In genomic region chr8:3238792-3239191, GRCm38 (mm10) we compare ENCODE assay signal across 26 mouse cellular contexts. TPM values are rescaled to one million over a fixed set of nuclear protein-coding genes. Genes with fewer than 3 reads are reported as not detected.
A peak's percentile ranks its signal among the peaks of the same experiment; 100 is the strongest.
DNase-seq lines count a peak whose midpoint lies in the region; ATAC-seq and TF ChIP-seq lines count a peak whose summit lies in the region.
"Had no signal": no experiment of that assay in that cellular context is flagged by ENCODE, and none has a peak within 500 bp of the region (broad histone marks: within the 10 kb centered on the region; RNA-seq: fewer than 3 reads in every experiment).

No protein-coding gene starts in this region.

- no peaks in the 10 kb centered on the region for H3K36me3 ChIP-seq in heart, embryonic 16.5 days (ENCODE audit: control insufficient read depth, insufficient read depth)
- H3K36me3 ChIP-seq in liver, adult 2 months (ENCODE audit: control insufficient read depth, insufficient read depth, low read length) = no peaks in the 10 kb centered on the region
- H3K36me3 ChIP-seq: embryonic facial prominence, embryonic 10.5 days; embryonic facial prominence, embryonic 13.5 days; forebrain, embryonic 12.5 days; forebrain, embryonic 15.5 days; heart, embryonic 10.5 days; hindbrain, embryonic 12.5 days; hindbrain, embryonic 15.5 days had no signal

- H3K4me2 ChIP-seq in heart, embryonic 16.5 days (ENCODE audit: low read depth, low read length) = no peak overlapping the region
- H3K4me2 ChIP-seq: embryonic facial prominence, embryonic 13.5 days; forebrain, embryonic 12.5 days; forebrain, embryonic 15.5 days; heart, embryonic 13.5 days; hindbrain, embryonic 12.5 days; hindbrain, embryonic 15.5 days had no signal

- TF ChIP-seq POLR2A in liver, adult 2 months (IDR thresholded peaks at IDR 0.05; ENCODE audit: extremely low read depth, insufficient read depth, low read length) = no peak

- H3K9me3 ChIP-seq in heart, embryonic 16.5 days (replicated peaks; ENCODE audit: control insufficient read depth, low read length) = no peaks in the 10 kb centered on the region
- H3K9me3 ChIP-seq: embryonic facial prominence, embryonic 10.5 days; embryonic facial prominence, embryonic 13.5 days; forebrain, embryonic 12.5 days; forebrain, embryonic 15.5 days; heart, embryonic 10.5 days; heart, embryonic 13.5 days; hindbrain, embryonic 12.5 days; hindbrain, embryonic 15.5 days had no signal

- H3K4me3 ChIP-seq in heart, embryonic 16.5 days (ENCODE audit: low read length) = no peak overlapping the region
- no peak overlapping the region for H3K4me3 ChIP-seq in liver, adult 2 months (ENCODE audit: insufficient read depth, low read depth, low read length)
- H3K4me3 ChIP-seq: embryonic facial prominence, embryonic 10.5 days; embryonic facial prominence, embryonic 13.5 days; erythroblast, embryonic 14.5 days; forebrain, embryonic 12.5 days; forebrain, embryonic 15.5 days; heart, embryonic 10.5 days; heart, embryonic 13.5 days; hindbrain, embryonic 12.5 days; hindbrain, embryonic 15.5 days had no signal

- H3K4me1 ChIP-seq in heart, embryonic 16.5 days (ENCODE audit: control insufficient read depth, insufficient read depth, low read length) = peaks cover 33% of the 10 kb centered on the region
- H3K4me1 ChIP-seq in liver, adult 2 months (ENCODE audit: control insufficient read depth, insufficient read depth, low read length) = peaks cover 62% of the 10 kb centered on the region
- H3K4me1 ChIP-seq: forebrain, embryonic 12.5 days had no signal

- H3K27me3 ChIP-seq in heart, embryonic 16.5 days (ENCODE audit: control insufficient read depth, insufficient read depth, low read length) = no peaks in the 10 kb centered on the region
- H3K27me3 ChIP-seq in liver, adult 2 months (ENCODE audit: control insufficient read depth, insufficient read depth, low read length) = no peaks in the 10 kb centered on the region
- H3K27me3 ChIP-seq: embryonic facial prominence, embryonic 13.5 days; forebrain, embryonic 12.5 days; forebrain, embryonic 15.5 days; heart, embryonic 13.5 days; hindbrain, embryonic 12.5 days; hindbrain, embryonic 15.5 days; Patski had no signal

- H3K27ac ChIP-seq in heart, embryonic 16.5 days (ENCODE audit: low read length) = peak overlapping the region; percentile 46; the same call in 1 of the 2 replicates
- H3K27ac ChIP-seq in liver, adult 2 months (replicated peaks; ENCODE audit: insufficient read depth, low read depth, low read length) = 0 out of 2 replicates have a peak overlapping the region, but pooled peaks have one; percentile 12
- H3K27ac ChIP-seq: embryonic facial prominence, embryonic 10.5 days; embryonic facial prominence, embryonic 13.5 days; forebrain, embryonic 12.5 days; forebrain, embryonic 15.5 days; heart, embryonic 10.5 days; heart, embryonic 13.5 days; hindbrain, embryonic 12.5 days; hindbrain, embryonic 15.5 days had no signal

- TF ChIP-seq CTCF in liver, adult 2 months (IDR thresholded peaks at IDR 0.05; ENCODE audit: low read depth, low read length) = no peak

- H3K79me2 ChIP-seq in liver, adult 2 months (ENCODE audit: control insufficient read depth, insufficient read depth, low read length) = peaks cover 47% of the 10 kb centered on the region

- ATAC-seq in heart, embryonic 16.5 days (replicated peaks; ENCODE audit: extremely low read depth, insufficient read depth, low FRiP score) = no peak
- ATAC-seq: forebrain, embryonic 15.5 days; Patski had no signal

- no peak overlapping the region for H3K9ac ChIP-seq in heart, embryonic 16.5 days (ENCODE audit: low read length)
- no peak overlapping the region for H3K9ac ChIP-seq in liver, adult 2 months (ENCODE audit: low read depth, low read length)
- H3K9ac ChIP-seq: embryonic facial prominence, embryonic 13.5 days; forebrain, embryonic 12.5 days; forebrain, embryonic 15.5 days; heart, embryonic 13.5 days; hindbrain, embryonic 12.5 days; hindbrain, embryonic 15.5 days had no signal

- peak; percentile 47 for DNase-seq in adrenal gland, adult 2 months
- DNase-seq in adrenal gland, postnatal 14 days = no peak
- DNase-seq in heart, adult 18-20 months = no peak
- DNase-seq in liver, adult 2 months (ENCODE audit: extremely low read depth, low read depth, low spot score) = peak; percentile 54
- DNase-seq in liver = no peak
- peak; percentile 33 for DNase-seq in Muller cell, postnatal 12 days (ENCODE audit: inconsistent ontology term)
- DNase-seq: adrenal gland, postnatal 25 days; cerebellum, adult 11-12 months; cerebellum, adult 8-10 months; cerebellum, postnatal 10 days; cerebellum, postnatal 36 days; embryo, embryonic 11 days; gastrocnemius, postnatal 10 days; heart, adult 11 months; heart, postnatal 10 days had no signal

- 80% methylated on average over 3 of the region's 3 CpGs for WGBS in heart, embryonic 16.5 days
- WGBS in liver, adult 2 months = 63% methylated on average over 3 of the region's 3 CpGs

RNA-seq across cellular contexts. Expression of gene Insr, which starts 40.6 kb away (rescaled TPM):
- total RNA-seq in adrenal gland, adult 2 months (2021) = 100 to 1,000 TPM; 101 to 153 TPM
- 31.6 and 44.1 TPM in 2 replicates for polyA plus RNA-seq in adrenal gland, adult 2 months (2012; rRNA removed)
- 121 and 129 TPM in 2 replicates for total RNA-seq in adrenal gland, postnatal 14 days (2021)
- 60.0 and 65.5 TPM in 2 replicates for polyA plus RNA-seq in heart, embryonic 16.5 days (2015; fragmentation: Nextera tagmentation; extraction: Ambion mirVana)
- total RNA-seq in heart, adult 18-20 months (2021) = 100 to 1,000 TPM; 127 to 137 TPM
- 70.0 and 89.0 TPM in 2 replicates for total RNA-seq in liver, adult 2 months (2014; rRNA removed)
- polyA plus RNA-seq in liver, adult 2 months (2012; rRNA removed) = 28.5 and 30.3 TPM in 2 replicates

Comparison
In these comparisons a context has a peak if more than half of its experiments do, and no peak if none do; other contexts are left out.
1. DNase-seq: peak in adrenal gland, adult 2 months (single experiment), liver, adult 2 months (single experiment) and Muller cell, postnatal 12 days (single experiment); none in adrenal gland, postnatal 14 days (single experiment), heart, adult 18-20 months (0 of 2) and liver (single experiment).